Mouse (Mus musculus) hindbrain, embryonic 16.5 days (tissue): ENCODE data around the gene Rftn1. TPM values are rescaled to one million over a fixed set of nuclear protein-coding genes. Genes with fewer than 3 reads are reported as not detected.

Experiments
- ATAC-seq: fragments of 200-750 bp; cut with Nextera tagmentation; 2 replicates; pipeline ENCODE4 v1.8.0; 2017; ENCODE audit warnings: moderate TSS enrichment, moderate library complexity
- H3K27ac ChIP-seq: fragments of 300-500 bp; sonication (generic); 2 replicates; pipeline ENCODE4 v1.5.1; 2014; ENCODE audit warnings: low read depth, mild to moderate bottlenecking, control low read depth, low read length, moderate library complexity
- H3K27me3 ChIP-seq: fragments of 300-500 bp; sonication (generic); replicated peaks from 2 replicates; pipeline ENCODE4 v1.6.1; 2014; ENCODE audit warnings: low read length; ENCODE audit not compliant: control insufficient read depth, insufficient read depth
- H3K36me3 ChIP-seq: fragments of 300-500 bp; sonication (generic); 2 replicates; pipeline ENCODE4 v1.6.1; 2014; ENCODE audit warnings: mild to moderate bottlenecking, low read length, moderate library complexity, mixed read lengths; ENCODE audit not compliant: control insufficient read depth, insufficient read depth
- H3K4me1 ChIP-seq: fragments of 300-500 bp; sonication (generic); 2 replicates; pipeline ENCODE4 v1.6.1; 2014; ENCODE audit warnings: low read depth, low read length; ENCODE audit not compliant: control insufficient read depth, insufficient read depth
- H3K4me2 ChIP-seq: fragments of 300-500 bp; sonication (generic); 2 replicates; pipeline ENCODE4 v1.6.1; 2014; ENCODE audit warnings: mild to moderate bottlenecking, low read length, control low read depth, moderate library complexity
- H3K4me3 ChIP-seq: fragments of 300-500 bp; sonication (generic); 2 replicates; pipeline ENCODE4 v1.5.1; 2014; ENCODE audit warnings: mild to moderate bottlenecking, low read length, control low read depth, moderate library complexity
- H3K9ac ChIP-seq: fragments of 300-500 bp; sonication (generic); 2 replicates; pipeline ENCODE4 v1.6.1; 2014; ENCODE audit warnings: low read depth, mild to moderate bottlenecking, control low read depth, low read length, moderate library complexity
- H3K9me3 ChIP-seq: fragments of 300-500 bp; sonication (generic); 2 replicates; pipeline ENCODE4 v1.6.1; 2014; ENCODE audit warnings: mild to moderate bottlenecking, low read length, moderate library complexity; ENCODE audit not compliant: control insufficient read depth
- WGBS: fragments of 180-500 bp; shearing (Covaris S2); extraction: QIAGEN DNeasy Blood & Tissue Kit; methylation state at CpG from one replicate; pipeline ENCODE4 v1.1.7; 2014; 5-methylcytosine and 5-hydroxymethylcytosine counted together
- polyA plus RNA-seq: library from polyadenylated mRNA; unstranded; fragments of >200 nt; fragmentation: Nextera tagmentation; extraction: Ambion mirVana; gene quantifications from 2 replicates; pipeline ENCODE4 v1.2.1, GENCODE M21; 2015

Gene Rftn1
- polyA plus RNA-seq, 1 experiment from 2014 or later, result 21.1 TPM

GRCm38 (mm10) chr17:50183300-50183699, 7.2 kb downstream of the Rftn1 start:
- Histone ChIP-seq H3K27me3 (no peaks in the 10 kb centered on the region), H3K9me3 (no peaks in the 10 kb centered on the region), H3K4me1 (no peaks in the 10 kb centered on the region), H3K36me3 (no peaks in the 10 kb centered on the region), H3K9ac (no peak overlapping the region), H3K4me3 (no peak overlapping the region), H3K4me2 (no peak overlapping the region), H3K27ac (no peak overlapping the region)
- 62% methylated on average over 4 of the region's 4 CpGs for WGBS
- no peak for ATAC-seq

GRCm38 (mm10) chr17:50182542-50182951, 7.9 kb downstream of the Rftn1 start:
- H3K4me1 ChIP-seq, result no peaks in the 10 kb centered on the region
- ATAC-seq, result no peak
- no peaks in the 10 kb centered on the region for H3K9me3 ChIP-seq
- H3K27me3 ChIP-seq, result no peaks in the 10 kb centered on the region
- H3K4me2 ChIP-seq, result no peak overlapping the region
- 72% methylated on average over 3 of the region's 3 CpGs for WGBS
- no peak overlapping the region for H3K4me3 ChIP-seq
- no peak overlapping the region for H3K9ac ChIP-seq
- no peak overlapping the region for H3K27ac ChIP-seq
- no peaks in the 10 kb centered on the region for H3K36me3 ChIP-seq

DNA sequence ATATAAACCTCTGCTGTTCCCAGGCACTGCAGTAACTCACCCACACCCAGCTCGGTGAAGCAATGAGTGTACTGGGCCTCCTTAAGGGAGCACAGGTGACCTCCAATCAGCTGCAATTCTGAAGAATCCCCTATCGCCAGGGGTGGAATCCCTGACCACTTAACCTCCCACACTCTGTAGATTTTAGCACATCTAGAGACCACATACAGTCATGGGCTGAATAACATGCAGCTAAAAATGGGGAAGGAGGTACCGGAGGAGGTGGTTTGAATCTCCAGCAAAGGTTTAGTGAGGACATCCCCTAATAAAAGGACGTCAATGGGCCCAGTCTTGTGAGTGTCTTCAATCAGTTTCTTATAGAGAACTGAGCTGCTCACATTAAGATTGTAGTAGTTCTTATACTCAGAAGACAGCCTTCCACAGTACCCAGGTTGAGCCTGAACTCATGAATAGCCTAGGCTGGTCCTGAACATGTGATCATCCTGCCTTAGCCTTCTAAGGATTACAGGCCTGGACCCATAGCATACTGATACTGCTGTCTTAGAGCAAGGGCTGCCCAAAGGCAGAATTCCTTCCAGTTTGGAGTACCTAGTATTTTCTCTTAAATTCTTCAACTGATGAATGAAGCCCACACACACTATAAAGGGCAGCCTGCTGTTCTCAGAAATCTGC, 9.4 kb downstream of the Rftn1 start:
- no peak for ATAC-seq
- WGBS, result 92% methylated on average over 4 of the region's 4 CpGs
- no peaks in the 10 kb centered on the region for H3K4me1 ChIP-seq
- no peak overlapping the region for H3K27ac ChIP-seq
- H3K27me3 ChIP-seq, result no peaks in the 10 kb centered on the region
- no peak overlapping the region for H3K4me2 ChIP-seq
- H3K4me3 ChIP-seq, result no peak overlapping the region
- H3K36me3 ChIP-seq, result 0 out of 2 replicates have a peak, but pooled peaks cover 2% of the 10 kb centered on the region
- no peaks in the 10 kb centered on the region for H3K9me3 ChIP-seq
- no peak overlapping the region for H3K9ac ChIP-seq

GRCm38 (mm10) chr17:50173776-50174175, 16.7 kb downstream of the Rftn1 start:
- Histone ChIP-seq H3K4me1 (peaks cover 8% of the 10 kb centered on the region), H3K27ac (no peak overlapping the region), H3K36me3 (0 out of 2 replicates have a peak, but pooled peaks cover 2% of the 10 kb centered on the region), H3K4me2 (no peak overlapping the region), H3K27me3 (no peaks in the 10 kb centered on the region), H3K4me3 (no peak overlapping the region), H3K9me3 (no peaks in the 10 kb centered on the region), H3K9ac (no peak overlapping the region)
- ATAC-seq, result no peak
- 98% methylated on average over 3 of the region's 3 CpGs for WGBS

GRCm38 (mm10) chr17:50173368-50173767, 17.1 kb downstream of the Rftn1 start:
- 96% methylated on average over 5 of the region's 5 CpGs for WGBS
- H3K27me3 ChIP-seq, result no peaks in the 10 kb centered on the region
- no peak overlapping the region for H3K4me3 ChIP-seq
- H3K4me1 ChIP-seq, result peaks cover 8% of the 10 kb centered on the region
- ATAC-seq, result no peak
- H3K9me3 ChIP-seq, result no peaks in the 10 kb centered on the region
- H3K36me3 ChIP-seq, result 0 out of 2 replicates have a peak, but pooled peaks cover 2% of the 10 kb centered on the region
- H3K4me2 ChIP-seq, result no peak overlapping the region
- H3K9ac ChIP-seq, result no peak overlapping the region
- H3K27ac ChIP-seq, result no peak overlapping the region

- ATAC-seq, result no peak
- 97% methylated on average over 6 of the region's 6 CpGs for WGBS
- Histone ChIP-seq H3K27me3 (no peaks in the 10 kb centered on the region), H3K9ac (no peak overlapping the region), H3K4me2 (no peak overlapping the region), H3K4me3 (no peak overlapping the region), H3K9me3 (no peaks in the 10 kb centered on the region), H3K36me3 (0 out of 2 replicates have a peak, but pooled peaks cover 2% of the 10 kb centered on the region), H3K4me1 (peaks cover 8% of the 10 kb centered on the region), H3K27ac (no peak overlapping the region)
Observed at GRCm38 (mm10) chr17:50172795-50173194, 17.7 kb downstream of the Rftn1 start.

DNA sequence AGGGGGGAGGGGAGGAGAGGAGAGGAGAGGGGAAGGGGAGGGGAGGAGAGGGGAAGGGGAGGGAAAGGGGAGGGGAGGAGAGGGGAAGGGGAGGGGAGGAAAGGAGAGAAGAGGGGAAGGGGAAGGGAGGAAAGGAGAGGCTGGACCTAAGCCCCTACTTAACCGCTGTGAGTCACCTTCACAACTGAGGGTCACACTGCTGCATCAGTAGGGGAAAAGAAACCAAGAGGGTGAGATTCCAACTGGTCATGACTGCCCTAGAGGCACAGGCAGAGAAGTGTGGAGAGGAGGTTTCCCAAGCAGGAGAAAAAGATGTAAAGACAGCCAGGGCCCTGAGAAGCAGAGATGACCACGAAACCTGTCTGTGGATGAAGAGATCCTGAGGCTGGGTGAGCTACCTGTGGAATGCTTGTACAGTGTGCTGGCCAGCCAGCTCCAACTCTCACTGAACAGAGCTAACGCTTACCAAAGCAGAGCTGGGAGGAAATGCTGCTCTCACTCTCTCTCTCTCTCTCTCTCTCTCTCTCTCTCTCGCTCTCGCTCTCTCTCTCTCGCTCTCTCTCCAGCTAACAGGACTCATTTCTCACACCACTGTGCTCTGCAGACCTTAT, 19.4 kb downstream of the Rftn1 start:
- H3K4me1 ChIP-seq, result peaks cover 8% of the 10 kb centered on the region
- 68% methylated on average over 6 of the region's 6 CpGs for WGBS
- no peak overlapping the region for H3K4me2 ChIP-seq
- H3K4me3 ChIP-seq, result no peak overlapping the region
- H3K9ac ChIP-seq, result no peak overlapping the region
- 0 out of 2 replicates have a peak, but pooled peaks have one; percentile 37 for ATAC-seq
- H3K9me3 ChIP-seq, result no peaks in the 10 kb centered on the region
- no peaks in the 10 kb centered on the region for H3K36me3 ChIP-seq
- H3K27ac ChIP-seq, result peak overlapping the region; percentile 17; the same call in 1 of the 2 replicates
- no peaks in the 10 kb centered on the region for H3K27me3 ChIP-seq

GRCm38 (mm10) chr17:50169946-50170427, 20.5 kb downstream of the Rftn1 start:
- Histone ChIP-seq H3K27me3 (no peaks in the 10 kb centered on the region), H3K9ac (no peak overlapping the region), H3K4me3 (no peak overlapping the region), H3K9me3 (no peaks in the 10 kb centered on the region), H3K4me2 (no peak overlapping the region), H3K4me1 (peaks cover 8% of the 10 kb centered on the region), H3K36me3 (peaks cover under 1% of the 10 kb centered on the region; the same call in 1 of the 2 replicates), H3K27ac (no peak overlapping the region)
- ATAC-seq, result no peak
- 41% methylated on average over 7 of the region's 7 CpGs for WGBS
